Mouse (Mus musculus): ENCODE results near the gene Tmem255b. TPM values are rescaled to one million over a fixed set of nuclear protein-coding genes. Genes with fewer than 3 reads are reported as not detected.

Gene Tmem255b
- polyA plus RNA-seq, 1 experiment from 2014 or later: 1.4 TPM

- Histone ChIP-seq H3K4me3 (ENCODE audit: low read length) (no peak overlapping the region), H3K27ac (ENCODE audit: low read length) (peak overlapping the region; percentile 51; the same call in 1 of the 2 replicates), H3K4me1 (ENCODE audit: insufficient read depth, low read length) (peaks cover 5% of the 10 kb centered on the region; the same call in 1 of the 2 replicates), H3K9ac (replicated peaks; ENCODE audit: low read length) (no peak overlapping the region), H3K27me3 (ENCODE audit: insufficient read depth, low read length) (0 out of 2 replicates have a peak, but pooled peaks cover 3% of the 10 kb centered on the region), H3K36me3 (ENCODE audit: insufficient read depth, low read length) (no peaks in the 10 kb centered on the region), H3K4me2 (replicated peaks; ENCODE audit: low read depth, low read length) (no peak overlapping the region), H3K9me3 (ENCODE audit: low read length) (no peaks in the 10 kb centered on the region)
- WGBS: 67% methylated on average over 5 of the region's 5 CpGs
- no peak for ATAC-seq (ENCODE audit: low FRiP score, low TSS enrichment)
These were observed 81.7 kb downstream of the Tmem255b start for GRCm38 (mm10) chr8:13516728-13517127.

DNA sequence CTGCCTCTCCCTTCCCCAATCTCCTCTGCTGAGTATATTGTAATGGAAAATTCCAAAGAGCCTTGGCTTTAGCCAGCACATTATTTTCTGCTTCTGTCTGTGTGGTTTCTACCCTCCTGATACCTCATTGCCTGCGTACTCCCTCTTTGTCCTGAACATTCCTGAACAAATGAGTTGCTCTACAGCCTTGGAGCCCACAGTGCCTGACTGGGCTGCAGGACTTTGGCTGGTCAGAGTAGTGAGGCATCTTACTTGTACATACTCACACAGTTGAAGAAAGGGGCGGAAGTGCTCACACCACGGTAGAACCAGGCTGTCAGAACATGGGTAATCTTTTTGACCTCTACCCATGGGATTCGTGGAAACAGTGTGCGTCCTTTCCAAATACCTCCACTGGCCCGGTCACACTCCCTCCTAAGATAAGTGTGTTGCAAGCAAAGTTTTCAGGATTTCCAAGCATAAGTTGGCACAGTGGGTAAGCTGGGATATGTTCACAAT is 82.3 kb downstream of the Tmem255b start:
- Histone ChIP-seq H3K4me2 (replicated peaks; ENCODE audit: low read depth, low read length) (no peak overlapping the region), H3K36me3 (ENCODE audit: insufficient read depth, low read length) (no peaks in the 10 kb centered on the region), H3K9ac (replicated peaks; ENCODE audit: low read length) (no peak overlapping the region), H3K27me3 (ENCODE audit: insufficient read depth, low read length) (no peaks in the 10 kb centered on the region), H3K27ac (ENCODE audit: low read length) (no peak overlapping the region), H3K4me1 (ENCODE audit: insufficient read depth, low read length) (peaks cover 5% of the 10 kb centered on the region; the same call in 1 of the 2 replicates), H3K9me3 (ENCODE audit: low read length) (no peaks in the 10 kb centered on the region), H3K4me3 (ENCODE audit: low read length) (no peak overlapping the region)
- 86% methylated on average over 6 of the region's 6 CpGs for WGBS
- ATAC-seq (ENCODE audit: low FRiP score, low TSS enrichment): no peak

Other genes starting within 250 kb of the Tmem255b start
- gene Grtp1, start 234.6 kb upstream of the Tmem255b start, polyA plus RNA-seq (2015; fragmentation: Nextera tagmentation; extraction: Ambion mirVana): 22.5 and 23.6 TPM in 2 replicates
- 0.16 and 0.46 TPM in 2 replicates for gene Adprhl1, start 181.0 kb upstream of the Tmem255b start, polyA plus RNA-seq (2015; fragmentation: Nextera tagmentation; extraction: Ambion mirVana)
- 29.2 and 29.4 TPM in 2 replicates for gene Dcun1d2, start 147.1 kb upstream of the Tmem255b start, polyA plus RNA-seq (2015; fragmentation: Nextera tagmentation; extraction: Ambion mirVana)
- gene Tmco3, start 147.0 kb upstream of the Tmem255b start, polyA plus RNA-seq (2015; fragmentation: Nextera tagmentation; extraction: Ambion mirVana): 55.8 and 56.2 TPM in 2 replicates
- gene Tfdp1, start 96.4 kb upstream of the Tmem255b start, polyA plus RNA-seq (2015; fragmentation: Nextera tagmentation; extraction: Ambion mirVana): 159 TPM in 2 replicates
- not detected in 2 replicates for gene Atp4b, start 38.4 kb upstream of the Tmem255b start, polyA plus RNA-seq (2015; fragmentation: Nextera tagmentation; extraction: Ambion mirVana)
- gene Grk1, start 30.1 kb upstream of the Tmem255b start, polyA plus RNA-seq (2015; fragmentation: Nextera tagmentation; extraction: Ambion mirVana): not detected in 2 replicates
- 70.1 and 76.9 TPM in 2 replicates for gene Gas6, start 59.3 kb downstream of the Tmem255b start, polyA plus RNA-seq (2015; fragmentation: Nextera tagmentation; extraction: Ambion mirVana)
- gene 1700029H14Rik, start 127.3 kb downstream of the Tmem255b start, polyA plus RNA-seq (2015; fragmentation: Nextera tagmentation; extraction: Ambion mirVana): not detected in 2 replicates
- 23.8 and 28.2 TPM in 2 replicates for gene Rasa3, start 242.4 kb downstream of the Tmem255b start, polyA plus RNA-seq (2015; fragmentation: Nextera tagmentation; extraction: Ambion mirVana)